In the genomic region with DNA sequence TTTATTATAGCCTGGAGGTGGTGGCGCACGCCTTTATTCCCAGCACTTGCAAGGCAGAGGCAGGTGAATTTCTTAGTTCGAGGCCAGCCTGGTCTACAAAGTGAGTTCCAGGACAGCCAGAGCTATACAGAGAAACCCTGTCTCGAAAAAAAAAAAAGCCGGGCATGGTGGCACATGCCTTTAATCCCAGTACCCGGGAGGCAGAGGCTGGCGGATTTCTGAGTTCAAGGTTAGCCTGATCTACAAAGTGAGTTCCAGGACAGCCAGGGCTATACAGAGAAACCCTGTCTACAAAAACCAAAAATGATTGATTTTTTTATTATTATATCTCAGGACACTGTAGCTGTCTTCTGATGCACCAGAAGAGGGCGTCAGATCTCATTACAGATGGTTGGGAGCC, we compare ENCODE assay signal across 9 mouse cellular contexts. TPM values are rescaled to one million over a fixed set of nuclear protein-coding genes. Genes with fewer than 3 reads are reported as not detected.
DNase-seq lines count a peak whose midpoint lies in the region; ATAC-seq and TF ChIP-seq lines count a peak whose summit lies in the region.
"Not testable (repeated sequence)": the region's sequence is repeated elsewhere in the genome, so short reads cannot be mapped to it uniquely, and the experiment has no call there.
"Had no signal": no experiment of that assay in that cellular context is flagged by ENCODE, and none has a peak within 500 bp of the region (broad histone marks: within the 10 kb centered on the region; RNA-seq: fewer than 3 reads in every experiment).

No protein-coding gene starts in this region.

- not testable (repeated sequence) for H3K4me1 ChIP-seq in forebrain, postnatal 0 days (ENCODE audit: insufficient read depth); hindbrain, postnatal 0 days (ENCODE audit: insufficient read depth, low read length); liver, embryonic 14.5 days (replicated peaks; ENCODE audit: control insufficient read depth in 2 of 2, insufficient read depth in 2 of 2, low read length in 1 of 2); midbrain, embryonic 10.5 days; stomach, postnatal 0 days (replicated peaks; ENCODE audit: control insufficient read depth, insufficient read depth)

- TF ChIP-seq EP300 in liver, embryonic 14.5 days (IDR thresholded peaks at IDR 0.05; ENCODE audit: low read depth); stomach, postnatal 0 days (optimal IDR thresholded peaks at IDR 0.05): not testable (repeated sequence)

- H3K9me3 ChIP-seq in forebrain, postnatal 0 days (ENCODE audit: low read length); hindbrain, postnatal 0 days (ENCODE audit: low read length); liver, embryonic 14.5 days (ENCODE audit: control insufficient read depth, low read length); midbrain, embryonic 10.5 days (replicated peaks); stomach, postnatal 0 days (ENCODE audit: control insufficient read depth, low read length): not testable (repeated sequence)

- H3K27ac ChIP-seq in forebrain, postnatal 0 days (ENCODE audit: low read depth, low read length); hindbrain, postnatal 0 days; layer of hippocampus, adult 2 months; liver, embryonic 14.5 days; midbrain, embryonic 10.5 days (replicated peaks); stomach, postnatal 0 days (replicated peaks): not testable (repeated sequence)

- ATAC-seq in forebrain, postnatal 0 days; hindbrain, postnatal 0 days; liver, embryonic 14.5 days (ENCODE audit: insufficient read depth); stomach, postnatal 0 days (ENCODE audit: low FRiP score, low TSS enrichment): not testable (repeated sequence)

- TF ChIP-seq CTCF in forebrain, postnatal 0 days (IDR thresholded peaks at IDR 0.05; ENCODE audit: low read depth): peak; percentile 23; the same call in 1 of the 2 replicates
- 0 out of 2 replicates have a peak, but pooled peaks have one; percentile 9 for TF ChIP-seq CTCF in hindbrain, postnatal 0 days (IDR thresholded peaks at IDR 0.05; ENCODE audit: low read depth)
- TF ChIP-seq CTCF in layer of hippocampus, adult 2 months (conservative IDR thresholded peaks at IDR 0.05): peak; percentile 56
- TF ChIP-seq CTCF in liver, embryonic 14.5 days (IDR thresholded peaks at IDR 0.05; ENCODE audit: low read depth): peak; percentile 15; the same call in 1 of the 2 replicates
- TF ChIP-seq CTCF in stomach, postnatal 0 days (IDR thresholded peaks at IDR 0.05; ENCODE audit: low read depth): peak; percentile 30; the same call in 1 of the 2 replicates

- not testable (repeated sequence) for H3K4me3 ChIP-seq in forebrain, postnatal 0 days (ENCODE audit: low read depth, low read length); hindbrain, postnatal 0 days (ENCODE audit: low read length); layer of hippocampus, adult 2 months; liver, embryonic 14.5 days (ENCODE audit: insufficient read depth in 1 of 2, low read depth in 2 of 2, low read length in 2 of 2); midbrain, embryonic 10.5 days; stomach, postnatal 0 days (ENCODE audit: low read depth, low read length)

- H3K27me3 ChIP-seq in forebrain, postnatal 0 days (ENCODE audit: insufficient read depth, low read length); hindbrain, postnatal 0 days (ENCODE audit: insufficient read depth, low read length); liver, embryonic 14.5 days (ENCODE audit: control insufficient read depth, insufficient read depth, low read length); midbrain, embryonic 10.5 days (ENCODE audit: low read depth, poor library complexity, severe bottlenecking); stomach, postnatal 0 days (ENCODE audit: control insufficient read depth, insufficient read depth, low read length): not testable (repeated sequence)

- 86% methylated on average over 8 of the region's 8 CpGs for WGBS in forebrain, postnatal 0 days
- 88% methylated on average over 8 of the region's 8 CpGs for WGBS in hindbrain, postnatal 0 days
- 89% methylated on average over 8 of the region's 8 CpGs for WGBS in liver, embryonic 14.5 days (ENCODE audit: insufficient replicate concordance)
- 88% methylated on average over 8 of the region's 8 CpGs for WGBS in midbrain, embryonic 10.5 days
- WGBS in stomach, postnatal 0 days: 89% methylated on average over 8 of the region's 8 CpGs

- not testable (repeated sequence) for DNase-seq in forebrain, postnatal 0 days; hindbrain, postnatal 0 days (ENCODE audit: low spot score); layer of hippocampus, adult 2 months (ENCODE audit: low spot score in 2 of 2); liver, embryonic 14.5 days (ENCODE audit: low read depth in 3 of 3, low spot score in 3 of 3); stomach, postnatal 0 days (ENCODE audit: low spot score)
- DNase-seq in midbrain, embryonic 10.5 days (ENCODE audit: low spot score): peak; percentile 10

- not testable (repeated sequence) for H3K9ac ChIP-seq in forebrain, postnatal 0 days; hindbrain, postnatal 0 days (replicated peaks; ENCODE audit: low read length); liver, embryonic 14.5 days (replicated peaks); stomach, postnatal 0 days (ENCODE audit: low read length)

- not testable (repeated sequence) for H3K4me2 ChIP-seq in forebrain, postnatal 0 days (ENCODE audit: low read depth); hindbrain, postnatal 0 days (ENCODE audit: low read depth, low read length); liver, embryonic 14.5 days (ENCODE audit: low read depth); stomach, postnatal 0 days (replicated peaks; ENCODE audit: low read depth)

- peaks cover 36% of the 10 kb centered on the region for H3K36me3 ChIP-seq in forebrain, postnatal 0 days (ENCODE audit: insufficient read depth)
- peaks cover 20% of the 10 kb centered on the region for H3K36me3 ChIP-seq in hindbrain, postnatal 0 days (ENCODE audit: insufficient read depth, low read length)
- peaks cover 36% of the 10 kb centered on the region for H3K36me3 ChIP-seq in liver, embryonic 14.5 days (replicated peaks; ENCODE audit: control insufficient read depth, insufficient read depth, low read depth)
- H3K36me3 ChIP-seq in midbrain, embryonic 10.5 days: peaks cover 43% of the 10 kb centered on the region
- peaks cover 19% of the 10 kb centered on the region for H3K36me3 ChIP-seq in stomach, postnatal 0 days (ENCODE audit: control insufficient read depth, insufficient read depth, low read length)

RNA-seq across cellular contexts. Expression of a gene that starts 14.4 kb away (rescaled TPM):
- total RNA-seq in forebrain, postnatal 0 days (2014; rRNA removed): 213 and 227 TPM in 2 replicates
- 514 and 653 TPM in 2 replicates for polyA plus RNA-seq in forebrain, postnatal 0 days (2015; fragmentation: Nextera tagmentation; extraction: Ambion mirVana)
- 82.1 and 87.9 TPM in 2 replicates for total RNA-seq in hindbrain, postnatal 0 days (2014; rRNA removed)
- polyA plus RNA-seq in hindbrain, postnatal 0 days (2015; fragmentation: Nextera tagmentation; extraction: Ambion mirVana): 463 and 522 TPM in 2 replicates
- 100 to 1,000 TPM; 139 to 149 TPM for total RNA-seq in layer of hippocampus, adult 2 months (2021)
- 25.8 and 50.6 TPM in 2 replicates for polyA plus RNA-seq in liver, embryonic 14.5 days (2012; rRNA removed)
- polyA plus RNA-seq in liver, embryonic 14.5 days (2014; fragmentation: Nextera tagmentation; extraction: Ambion mirVana): 264 and 269 TPM in 2 replicates
- 692 and 722 TPM in 2 replicates for polyA plus RNA-seq in midbrain, embryonic 10.5 days (2016; fragmentation: Nextera tagmentation; extraction: Ambion mirVana)
- polyA plus RNA-seq in stomach, postnatal 0 days (2015; fragmentation: Nextera tagmentation; extraction: Ambion mirVana): 209 and 224 TPM in 2 replicates

RNA-seq across cellular contexts. Expression of a gene that starts 14.9 kb away (rescaled TPM):
- total RNA-seq in forebrain, postnatal 0 days (2014; rRNA removed): 328 and 431 TPM in 2 replicates
- 803 and 955 TPM in 2 replicates for polyA plus RNA-seq in forebrain, postnatal 0 days (2015; fragmentation: Nextera tagmentation; extraction: Ambion mirVana)
- 143 and 192 TPM in 2 replicates for total RNA-seq in hindbrain, postnatal 0 days (2014; rRNA removed)
- polyA plus RNA-seq in hindbrain, postnatal 0 days (2015; fragmentation: Nextera tagmentation; extraction: Ambion mirVana): 876 and 940 TPM in 2 replicates
- total RNA-seq in layer of hippocampus, adult 2 months (2021): 100 to 1,000 TPM; 499 to 537 TPM
- polyA plus RNA-seq in liver, embryonic 14.5 days (2012; rRNA removed): 353 and 684 TPM in 2 replicates
- polyA plus RNA-seq in liver, embryonic 14.5 days (2014; fragmentation: Nextera tagmentation; extraction: Ambion mirVana): 462 and 503 TPM in 2 replicates
- polyA plus RNA-seq in midbrain, embryonic 10.5 days (2016; fragmentation: Nextera tagmentation; extraction: Ambion mirVana): 2,311 and 2,476 TPM in 2 replicates
- polyA plus RNA-seq in stomach, postnatal 0 days (2015; fragmentation: Nextera tagmentation; extraction: Ambion mirVana): 525 and 543 TPM in 2 replicates

RNA-seq across cellular contexts. Expression of a gene that starts 39.1 kb away (rescaled TPM):
- 76.3 and 96.5 TPM in 2 replicates for total RNA-seq in forebrain, postnatal 0 days (2014; rRNA removed)
- polyA plus RNA-seq in forebrain, postnatal 0 days (2015; fragmentation: Nextera tagmentation; extraction: Ambion mirVana): 78.4 and 92.6 TPM in 2 replicates
- 45.5 and 46.7 TPM in 2 replicates for total RNA-seq in hindbrain, postnatal 0 days (2014; rRNA removed)
- 75.2 and 83.9 TPM in 2 replicates for polyA plus RNA-seq in hindbrain, postnatal 0 days (2015; fragmentation: Nextera tagmentation; extraction: Ambion mirVana)
- 100 to 1,000 TPM in 1 of 2 experiments, 10 to 100 TPM in 1; 98.0 to 103 TPM for total RNA-seq in layer of hippocampus, adult 2 months (2021)
- polyA plus RNA-seq in liver, embryonic 14.5 days (2012; rRNA removed): 1.2 and 2.0 TPM in 2 replicates
- 6.4 and 6.7 TPM in 2 replicates for polyA plus RNA-seq in liver, embryonic 14.5 days (2014; fragmentation: Nextera tagmentation; extraction: Ambion mirVana)
- 37.0 and 40.9 TPM in 2 replicates for polyA plus RNA-seq in midbrain, embryonic 10.5 days (2016; fragmentation: Nextera tagmentation; extraction: Ambion mirVana)
- polyA plus RNA-seq in stomach, postnatal 0 days (2015; fragmentation: Nextera tagmentation; extraction: Ambion mirVana): 16.9 and 17.4 TPM in 2 replicates
- polyA plus RNA-seq: G1E had no signal

RNA-seq across cellular contexts. Expression of a gene that starts 52.1 kb away (rescaled TPM):
- 15.0 and 29.2 TPM in 2 replicates for total RNA-seq in forebrain, postnatal 0 days (2014; rRNA removed)
- polyA plus RNA-seq in forebrain, postnatal 0 days (2015; fragmentation: Nextera tagmentation; extraction: Ambion mirVana): 11.4 and 11.7 TPM in 2 replicates
- 7.8 and 11.5 TPM in 2 replicates for total RNA-seq in hindbrain, postnatal 0 days (2014; rRNA removed)
- 5.2 and 5.3 TPM in 2 replicates for polyA plus RNA-seq in hindbrain, postnatal 0 days (2015; fragmentation: Nextera tagmentation; extraction: Ambion mirVana)
- 1 to 10 TPM; 2.8 to 3.0 TPM for total RNA-seq in layer of hippocampus, adult 2 months (2021)
- 0.11 and 0.13 TPM in 2 replicates for polyA plus RNA-seq in liver, embryonic 14.5 days (2012; rRNA removed)
- polyA plus RNA-seq in liver, embryonic 14.5 days (2014; fragmentation: Nextera tagmentation; extraction: Ambion mirVana): 0.10 and 0.20 TPM in 2 replicates
- 1.3 and 3.3 TPM in 2 replicates for polyA plus RNA-seq in midbrain, embryonic 10.5 days (2016; fragmentation: Nextera tagmentation; extraction: Ambion mirVana)
- 19.6 and 20.9 TPM in 2 replicates for polyA plus RNA-seq in stomach, postnatal 0 days (2015; fragmentation: Nextera tagmentation; extraction: Ambion mirVana)
- total RNA-seq: gastrocnemius, adult 8-10 months; gastrocnemius, postnatal 25 days had no signal
- polyA plus RNA-seq: G1E had no signal
